ENCODE assay signal across 1 mouse cellular context in genomic region chr1:132565766-132566165, GRCm38 (mm10).
TF ChIP-seq lines count a peak whose summit lies in the region.

No protein-coding gene starts in this region.

TF ChIP-seq in MEL, 35 proteins besides CTCF, POLR2A, EP300 and RAD21:
- TF ChIP-seq CHD1 (IDR thresholded peaks at IDR 0.05; ENCODE audit: low read depth, low read length) (no peak), GATA1 (IDR thresholded peaks at IDR 0.05; ENCODE audit: low read depth, low read length) (0 out of 2 replicates have a peak, but pooled peaks have one; percentile 18), USF2 (IDR thresholded peaks at IDR 0.05; ENCODE audit: borderline replicate concordance in 1 of 2, insufficient read depth in 1 of 2, low read depth in 1 of 2, low read length in 2 of 2) (no peak), E2F4 (IDR thresholded peaks at IDR 0.05; ENCODE audit: borderline replicate concordance, low read depth, low read length) (no peak), BHLHE40 (IDR thresholded peaks at IDR 0.05; ENCODE audit: borderline replicate concordance, low read depth, low read length) (0 out of 2 replicates have a peak, but pooled peaks have one; percentile 44), NRF1 (IDR thresholded peaks at IDR 0.05; ENCODE audit: insufficient read depth, low read depth, low read length, poor library complexity, severe bottlenecking) (no peak), ELF1 (IDR thresholded peaks at IDR 0.05; ENCODE audit: low read depth, low read length) (no peak), GABPA (IDR thresholded peaks at IDR 0.05; ENCODE audit: low read depth, low read length) (no peak), ZMIZ1 (IDR thresholded peaks at IDR 0.05; ENCODE audit: low read depth, low read length) (no peak), MAFK (IDR thresholded peaks at IDR 0.05; ENCODE audit: borderline replicate concordance, low read depth, low read length) (no peak), HCFC1 (IDR thresholded peaks at IDR 0.05; ENCODE audit: low read depth, low read length) (no peak), MAX (IDR thresholded peaks at IDR 0.05; ENCODE audit: low read length) (no peak), USF1 (IDR thresholded peaks at IDR 0.05; ENCODE audit: low read depth, low read length) (peak; percentile 61; the same call in 1 of the 2 replicates), MYC (IDR thresholded peaks at IDR 0.05; ENCODE audit: low read depth, low read length) (0 out of 2 replicates have a peak, but pooled peaks have one; percentile 23)
